Mouse (Mus musculus) bone marrow macrophage, adult 2 months (primary cell): ENCODE results near the gene Sgca. TPM values are rescaled to one million over a fixed set of nuclear protein-coding genes. Genes with fewer than 3 reads are reported as not detected.

Experiments used
- H3K27ac ChIP-seq: 2 replicates; pipeline ENCODE4 v1.5.1; 2012; ENCODE audit warnings: low read depth, low read length; ENCODE audit not compliant: insufficient read depth
- H3K4me1 ChIP-seq: 2 replicates; pipeline ENCODE4 v1.6.1; 2012; ENCODE audit warnings: low read length; ENCODE audit not compliant: control insufficient read depth, insufficient read depth
- H3K4me3 ChIP-seq: 2 replicates; pipeline ENCODE4 v1.5.1; 2012; ENCODE audit warnings: mild to moderate bottlenecking, low read length, moderate library complexity; ENCODE audit not compliant: insufficient read depth
- CTCF ChIP-seq: IDR thresholded peaks from 2 replicates; pipeline ENCODE4 v1.5.1; 2012; ENCODE audit warnings: low read depth, mild to moderate bottlenecking, low read length, moderate library complexity
- POLR2A ChIP-seq: IDR thresholded peaks from 2 replicates; pipeline ENCODE4 v1.6.1; 2012; ENCODE audit warnings: mild to moderate bottlenecking, low read depth, low read length, borderline replicate concordance
- polyA plus RNA-seq: library from polyadenylated mRNA; stranded (reverse); fragments of >200 nt; gene quantifications from 2 replicates; pipeline ENCODE4 v1.2.4, GENCODE M21; 2012; ENCODE audit not compliant: missing spikeins, insufficient read depth, insufficient read length

The Sgca gene
- polyA plus RNA-seq, 1 experiment: not detected

DNA sequence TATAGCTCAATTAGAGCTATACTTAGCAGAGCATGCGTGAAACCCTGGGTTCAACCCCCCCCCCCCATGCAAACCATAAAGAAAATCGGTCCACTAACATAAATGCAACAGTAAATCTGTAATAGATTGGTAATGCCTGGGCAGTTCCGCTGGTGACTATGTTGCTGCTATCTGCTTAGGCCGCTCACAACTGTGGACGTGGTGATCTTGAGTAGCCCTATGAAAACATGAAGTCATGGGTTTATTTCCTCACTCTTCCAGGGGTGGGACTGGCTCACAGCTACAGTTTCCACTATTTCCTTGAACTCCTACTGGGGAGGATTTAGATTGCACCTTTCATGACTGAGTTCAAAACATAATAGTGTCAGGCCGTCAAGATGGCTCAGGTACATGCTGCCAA is 58.4 kb downstream of the Sgca start:
- H3K27ac ChIP-seq: no peak overlapping the region
- H3K4me1 ChIP-seq: no peaks in the 10 kb centered on the region
- H3K4me3 ChIP-seq: no peak overlapping the region
- TF ChIP-seq CTCF (no peak), POLR2A (no peak)

DNA sequence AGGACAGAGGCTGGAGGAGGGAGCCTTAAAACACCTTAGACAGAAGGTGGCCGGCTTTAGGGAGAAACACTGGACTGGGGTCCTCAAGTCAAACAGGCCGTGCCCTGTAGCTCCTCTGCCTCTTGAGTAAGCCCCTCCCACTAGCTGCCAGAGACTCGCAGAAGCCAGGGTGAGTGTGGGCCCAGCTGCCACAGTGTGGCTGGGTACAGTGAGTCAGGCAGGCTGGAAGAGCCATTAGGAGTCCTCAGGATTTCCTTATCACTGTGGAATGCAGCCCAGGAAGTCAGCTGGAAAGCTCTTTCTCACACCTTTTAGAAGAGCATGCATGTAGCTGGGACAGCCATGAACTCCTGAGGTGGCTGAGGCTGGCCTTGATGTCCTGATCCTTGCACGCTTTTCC is 59.6 kb downstream of the Sgca start:
- Histone ChIP-seq H3K4me1 (no peaks in the 10 kb centered on the region), H3K4me3 (no peak overlapping the region), H3K27ac (no peak overlapping the region)
- TF ChIP-seq POLR2A (no peak), CTCF (no peak)

DNA sequence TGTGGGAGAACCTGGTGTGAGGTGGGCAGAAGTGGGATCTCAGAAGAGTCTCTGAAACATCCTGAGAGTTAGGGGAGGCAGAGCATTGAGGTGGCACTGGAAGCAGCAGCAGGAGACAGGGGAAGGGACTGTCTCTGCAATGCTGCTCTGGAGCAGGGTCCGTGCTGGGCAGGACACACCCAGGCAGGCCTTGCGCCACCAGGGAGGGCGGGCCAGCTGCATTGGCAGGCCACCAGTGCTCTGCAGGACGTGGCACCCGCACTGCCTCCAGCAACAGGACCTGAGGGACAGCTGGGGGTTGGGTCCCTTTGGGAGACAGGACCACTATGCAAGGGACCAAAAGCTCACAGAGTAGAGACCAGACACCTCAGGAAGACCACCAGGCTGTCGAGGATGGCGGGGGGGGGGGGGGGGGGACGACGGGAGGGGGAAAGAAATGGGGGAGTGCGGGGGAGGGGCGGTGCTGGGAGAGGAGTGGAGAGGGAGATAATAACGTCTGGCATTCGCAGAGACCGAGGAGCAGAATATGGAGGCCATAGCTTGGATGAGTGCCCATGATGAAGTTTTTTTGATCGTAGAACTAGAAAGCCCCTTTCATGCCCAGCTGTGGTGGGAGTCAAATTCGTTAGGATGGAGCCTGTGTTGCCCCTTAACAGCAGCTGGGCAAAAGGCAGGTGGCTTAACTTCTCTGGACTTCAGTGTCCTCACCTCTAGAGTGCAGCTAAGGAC is 60.3 kb downstream of the Sgca start:
- no peaks in the 10 kb centered on the region for H3K4me1 ChIP-seq
- no peak overlapping the region for H3K27ac ChIP-seq
- H3K4me3 ChIP-seq: no peak overlapping the region
- TF ChIP-seq POLR2A (no peak), CTCF (no peak)

DNA sequence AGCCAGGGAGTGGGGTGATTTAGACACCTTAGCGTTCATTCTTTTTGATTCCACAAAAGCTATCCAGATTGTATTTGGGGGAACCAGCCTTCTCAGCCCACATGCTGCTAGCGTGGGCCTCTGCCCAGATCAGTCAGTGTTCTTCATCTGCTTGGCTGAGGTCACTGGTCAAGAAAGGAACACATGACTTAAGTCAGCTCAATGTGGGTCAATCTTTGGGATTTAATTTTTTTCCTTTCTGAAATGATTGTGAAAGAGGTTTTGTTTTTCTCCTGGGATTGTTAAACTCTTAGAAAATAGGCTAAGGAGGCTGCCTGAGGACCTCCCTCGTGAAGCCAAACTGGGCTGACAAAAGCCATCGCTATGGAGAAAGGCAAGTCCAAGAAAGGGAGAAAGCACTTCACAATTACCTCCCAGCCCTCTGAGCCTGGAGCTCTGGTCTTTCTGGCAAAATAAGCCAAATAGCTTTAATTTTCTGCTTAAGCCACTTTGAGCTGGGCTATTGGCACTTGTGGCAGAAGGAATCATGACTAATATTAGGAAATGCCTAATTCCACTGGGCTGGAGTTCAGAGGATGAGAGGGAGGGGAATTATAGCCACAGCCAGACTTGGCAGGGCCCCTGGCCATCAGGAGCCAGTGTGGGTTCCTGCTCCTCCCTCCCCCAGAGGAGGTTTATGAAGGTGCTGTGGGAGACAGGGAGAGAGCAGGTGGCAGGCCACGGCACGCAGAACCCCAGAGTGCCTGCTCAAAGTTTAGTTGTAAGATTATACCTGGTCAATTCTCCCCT is 62.6 kb downstream of the Sgca start:
- H3K27ac ChIP-seq: no peak overlapping the region
- no peak for TF ChIP-seq CTCF
- no peak for TF ChIP-seq POLR2A
- no peak overlapping the region for H3K4me3 ChIP-seq
- no peaks in the 10 kb centered on the region for H3K4me1 ChIP-seq

Other genes with a start within 250 kb of the Sgca start
- gene Cdc34b, start 234.5 kb downstream of the Sgca start, polyA plus RNA-seq: not detected in 2 replicates
- 0.28 TPM in 1 of 2 replicates, not detected in the other for gene Tmem92, start 193.6 kb downstream of the Sgca start, polyA plus RNA-seq
- 15.8 and 18.5 TPM in 2 replicates for gene Col1a1, start 40.1 kb downstream of the Sgca start, polyA plus RNA-seq
- not detected in 2 replicates for gene Hils1, start 8.7 kb downstream of the Sgca start, polyA plus RNA-seq
- gene Ppp1r9b, start 14.7 kb upstream of the Sgca start, polyA plus RNA-seq: 166 and 176 TPM in 2 replicates
- gene Samd14, start 33.6 kb upstream of the Sgca start, polyA plus RNA-seq: not detected in 2 replicates
- gene Pdk2, start 65.0 kb upstream of the Sgca start, polyA plus RNA-seq: 23.4 and 24.5 TPM in 2 replicates
- gene Itga3, start 100.5 kb upstream of the Sgca start, polyA plus RNA-seq: 0.27 and 0.33 TPM in 2 replicates
- gene Dlx3, start 143.8 kb upstream of the Sgca start, polyA plus RNA-seq: not detected in 2 replicates
- gene Dlx4, start 169.9 kb upstream of the Sgca start, polyA plus RNA-seq: not detected in 2 replicates